Mouse (Mus musculus): ENCODE measurements at regions not wholly inside any gene's neighbourhood (a gene's known extent, or its start where the extent isn't known, plus 50 kb on each side); places are given as distances from the start of the nearest gene placed in this dataset.

DNA sequence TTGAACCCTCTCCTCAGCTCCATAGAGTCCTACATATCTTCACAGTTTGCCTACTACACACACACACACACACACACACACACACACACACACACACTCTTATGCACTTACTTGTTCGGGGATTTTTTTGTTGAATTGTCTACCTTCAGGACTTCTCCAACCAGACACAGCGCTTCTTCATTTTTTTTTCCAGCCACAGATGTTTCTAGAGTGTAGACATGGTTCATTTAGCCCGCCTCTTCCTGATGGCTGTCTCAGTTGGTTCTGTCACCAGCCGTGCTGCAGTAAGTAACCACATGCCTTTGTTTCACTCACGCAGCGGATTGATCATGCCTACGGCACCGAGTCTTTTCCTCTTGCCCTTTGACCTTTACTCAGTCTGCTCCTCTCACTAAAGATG is 282.1 kb downstream of the Bcor start:
- H3K4me2 ChIP-seq (replicated peaks): no peak overlapping the region
- H3K9ac ChIP-seq (replicated peaks): no peak overlapping the region
- no peaks in the 10 kb centered on the region for H3K9me3 ChIP-seq
- no peak overlapping the region for H3K4me3 ChIP-seq
- ATAC-seq (ENCODE audit: low FRiP score, low read depth): no peak
- no peaks in the 10 kb centered on the region for H3K36me3 ChIP-seq
- H3K27me3 ChIP-seq: peaks cover 6% of the 10 kb centered on the region
- H3K27ac ChIP-seq (replicated peaks): no peak overlapping the region
- H3K4me1 ChIP-seq: no peaks in the 10 kb centered on the region
- WGBS: 82% methylated on average over 8 of the region's 8 CpGs

DNA sequence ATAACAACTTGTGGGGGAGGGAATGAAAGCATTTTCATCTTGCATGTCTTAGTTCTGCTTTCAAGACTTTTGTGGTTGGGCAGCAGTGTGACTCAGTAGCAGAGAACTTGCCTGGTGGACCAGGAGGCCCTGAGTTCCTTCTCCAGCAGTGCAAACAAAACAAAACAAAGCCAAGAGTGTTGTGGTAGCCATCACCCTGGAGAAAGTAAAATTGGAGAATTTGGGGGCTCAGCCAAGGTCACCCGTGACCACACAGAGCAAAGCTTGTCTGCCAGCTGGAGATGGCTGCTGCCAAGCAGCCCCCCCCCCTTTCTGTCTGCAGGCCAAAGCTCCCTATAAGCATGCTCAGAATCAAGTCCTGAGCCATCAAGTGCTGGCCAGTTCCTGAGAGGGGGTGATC is 279.2 kb downstream of the Bcor start:
- no peak overlapping the region for H3K4me3 ChIP-seq
- peaks cover 27% of the 10 kb centered on the region for H3K27me3 ChIP-seq
- no peak for ATAC-seq (ENCODE audit: low FRiP score, low read depth)
- H3K4me1 ChIP-seq: no peaks in the 10 kb centered on the region
- no peaks in the 10 kb centered on the region for H3K9me3 ChIP-seq
- no peak overlapping the region for H3K9ac ChIP-seq (replicated peaks)
- 93% methylated on average over 1 of the region's 1 CpGs for WGBS
- no peaks in the 10 kb centered on the region for H3K36me3 ChIP-seq
- no peak overlapping the region for H3K27ac ChIP-seq (replicated peaks)
- H3K4me2 ChIP-seq (replicated peaks): no peak overlapping the region

DNA sequence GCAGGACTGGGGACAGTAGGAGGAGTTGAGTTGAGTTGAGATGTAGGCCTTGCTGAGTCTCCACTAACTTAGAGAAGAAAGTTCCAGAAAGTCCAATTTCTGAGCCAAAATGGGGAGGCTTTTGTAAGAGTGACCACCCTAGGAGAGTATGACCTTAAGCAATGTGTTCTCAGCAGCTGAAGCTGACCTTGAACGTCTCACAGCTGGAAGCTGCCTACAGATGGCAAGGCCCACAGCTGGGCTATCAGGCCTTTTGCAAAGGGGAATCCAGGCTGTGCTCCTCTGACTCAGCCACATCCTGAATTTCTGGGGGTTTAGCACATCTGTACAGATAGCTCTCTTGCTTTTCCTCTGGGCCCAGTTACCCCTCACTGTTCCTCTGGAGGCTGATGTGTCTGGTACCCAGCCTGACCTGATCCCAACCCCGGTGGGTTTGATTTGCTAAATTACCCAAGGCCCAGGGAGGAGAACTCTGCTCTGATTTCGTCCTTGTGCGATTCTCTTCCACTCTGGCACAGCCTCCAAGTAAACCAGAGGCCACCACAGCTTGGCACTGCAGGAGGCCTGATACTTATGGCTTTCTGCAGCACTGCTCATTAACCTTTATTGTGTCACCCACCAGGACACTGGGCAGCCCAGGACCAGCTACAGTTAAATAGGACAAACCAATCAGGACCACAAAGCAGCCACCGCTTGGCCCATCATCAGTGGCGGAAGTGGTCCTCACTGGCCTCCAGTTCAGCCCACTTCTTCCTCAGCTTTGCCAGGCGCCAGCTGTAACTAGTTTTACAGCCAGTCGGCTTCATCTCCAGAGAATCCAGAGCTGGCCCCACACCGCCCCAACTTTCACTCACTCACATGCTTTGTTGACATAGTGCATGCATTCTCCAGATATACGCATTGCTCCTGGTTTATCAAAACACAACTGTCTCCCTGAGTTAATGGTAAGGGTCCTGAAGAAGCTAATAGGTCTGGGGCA is 276.1 kb downstream of the Bcor start:
- Histone ChIP-seq H3K4me1 (no peaks in the 10 kb centered on the region), H3K4me3 (no peak overlapping the region), H3K36me3 (no peaks in the 10 kb centered on the region), H3K9me3 (no peaks in the 10 kb centered on the region), H3K27me3 (peaks cover 38% of the 10 kb centered on the region), H3K9ac (replicated peaks) (no peak overlapping the region), H3K27ac (replicated peaks) (no peak overlapping the region), H3K4me2 (replicated peaks) (no peak overlapping the region)
- 65% methylated on average over 10 of the region's 10 CpGs for WGBS
- ATAC-seq (ENCODE audit: low FRiP score, low read depth): no peak

DNA sequence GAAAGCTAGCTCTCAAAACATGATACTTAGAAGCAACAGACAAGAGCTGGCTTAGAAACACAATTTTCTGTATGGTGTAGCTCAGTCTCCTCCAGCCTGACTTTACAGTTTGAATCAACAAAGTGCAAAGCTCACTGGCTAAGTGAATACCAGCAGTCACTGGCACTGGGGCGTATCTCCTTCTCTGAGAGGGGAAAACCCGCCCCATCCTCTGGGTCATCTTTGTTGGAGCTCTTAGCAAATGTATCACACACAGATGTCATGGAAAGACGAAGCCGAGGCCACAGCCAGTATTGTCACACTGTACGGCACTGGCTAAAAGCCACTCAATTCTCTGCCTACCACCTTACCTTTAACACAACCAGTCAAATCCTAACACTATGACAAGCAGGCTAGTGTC is 267.8 kb downstream of the Bcor start:
- H3K4me1 ChIP-seq: 0 out of 2 replicates have a peak, but pooled peaks cover 8% of the 10 kb centered on the region
- no peak overlapping the region for H3K4me2 ChIP-seq (replicated peaks)
- no peak for ATAC-seq (ENCODE audit: low FRiP score, low read depth)
- peaks cover 61% of the 10 kb centered on the region for H3K27me3 ChIP-seq
- no peaks in the 10 kb centered on the region for H3K9me3 ChIP-seq
- H3K4me3 ChIP-seq: no peak overlapping the region
- no peaks in the 10 kb centered on the region for H3K36me3 ChIP-seq
- no peak overlapping the region for H3K27ac ChIP-seq (replicated peaks)
- 83% methylated on average over 5 of the region's 5 CpGs for WGBS
- H3K9ac ChIP-seq (replicated peaks): no peak overlapping the region

DNA sequence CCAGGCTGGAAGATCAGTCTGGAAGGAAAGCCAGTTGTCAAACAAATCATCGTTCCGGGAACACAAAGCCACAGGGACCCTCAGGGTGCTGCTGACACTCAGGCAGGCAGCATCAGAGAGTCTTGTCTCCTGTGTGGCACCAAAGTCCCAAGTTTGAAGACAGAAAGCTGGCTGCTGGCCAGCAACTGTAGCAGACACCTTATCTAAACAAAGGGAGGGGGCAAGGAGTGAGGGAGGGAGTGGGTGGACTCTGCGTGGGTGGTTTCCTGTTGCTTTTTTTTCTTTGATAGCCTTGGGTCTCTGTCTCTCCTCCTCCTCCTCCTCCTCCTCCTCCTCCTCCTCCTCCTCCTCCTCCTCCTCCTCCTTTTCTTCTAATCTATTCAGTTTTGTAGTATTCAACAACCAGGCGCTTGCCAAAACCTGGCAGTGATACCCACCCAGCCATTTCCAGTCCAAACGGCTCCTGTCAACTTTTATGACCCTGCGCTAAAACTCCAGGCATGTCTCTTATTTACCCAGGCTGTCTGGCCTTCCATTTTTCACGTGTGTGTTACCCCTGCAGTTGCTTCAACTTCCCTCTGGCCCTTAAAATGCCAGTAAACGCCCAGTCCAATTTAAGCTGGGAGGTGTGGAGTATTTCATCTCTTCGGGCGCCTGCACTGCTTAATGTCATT is 266.4 kb downstream of the Bcor start:
- no peak overlapping the region for H3K4me2 ChIP-seq (replicated peaks)
- 60% methylated on average over 9 of the region's 10 CpGs for WGBS
- H3K36me3 ChIP-seq: no peaks in the 10 kb centered on the region
- H3K4me1 ChIP-seq: 0 out of 2 replicates have a peak, but pooled peaks cover 8% of the 10 kb centered on the region
- H3K9ac ChIP-seq (replicated peaks): no peak overlapping the region
- no peak for ATAC-seq (ENCODE audit: low FRiP score, low read depth)
- H3K4me3 ChIP-seq: no peak overlapping the region
- H3K27me3 ChIP-seq: peaks cover 72% of the 10 kb centered on the region
- no peaks in the 10 kb centered on the region for H3K9me3 ChIP-seq
- no peak overlapping the region for H3K27ac ChIP-seq (replicated peaks)

DNA sequence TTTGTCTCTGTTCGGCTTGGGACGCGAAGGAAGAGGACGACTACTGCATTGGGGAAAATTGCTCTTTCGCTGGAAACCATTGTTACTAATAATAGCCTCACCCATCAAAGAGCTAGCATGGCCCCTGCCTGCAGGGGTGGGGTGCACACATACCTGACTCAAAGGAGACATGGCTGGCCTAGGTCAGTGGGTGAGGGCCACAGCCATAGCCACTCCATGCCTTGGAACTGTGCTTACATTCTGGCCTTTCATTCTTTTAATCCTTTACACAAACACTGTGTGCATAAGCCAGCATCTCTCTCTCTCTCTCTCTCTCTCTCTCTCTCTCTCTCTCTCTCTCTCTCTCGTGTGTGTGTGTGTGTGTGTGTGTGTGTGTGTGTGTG is 265.9 kb downstream of the Bcor start:
- WGBS: 53% methylated on average over 5 of the region's 6 CpGs
- H3K27ac ChIP-seq (replicated peaks): peak overlapping the region; percentile 20; the same call in 1 of the 2 replicates
- no peaks in the 10 kb centered on the region for H3K9me3 ChIP-seq
- no peaks in the 10 kb centered on the region for H3K36me3 ChIP-seq
- 0 out of 2 replicates have a peak, but pooled peaks cover 8% of the 10 kb centered on the region for H3K4me1 ChIP-seq
- H3K27me3 ChIP-seq: peaks cover 74% of the 10 kb centered on the region
- no peak overlapping the region for H3K4me2 ChIP-seq (replicated peaks)
- H3K4me3 ChIP-seq: no peak overlapping the region
- no peak for ATAC-seq (ENCODE audit: low FRiP score, low read depth)
- no peak overlapping the region for H3K9ac ChIP-seq (replicated peaks)

DNA sequence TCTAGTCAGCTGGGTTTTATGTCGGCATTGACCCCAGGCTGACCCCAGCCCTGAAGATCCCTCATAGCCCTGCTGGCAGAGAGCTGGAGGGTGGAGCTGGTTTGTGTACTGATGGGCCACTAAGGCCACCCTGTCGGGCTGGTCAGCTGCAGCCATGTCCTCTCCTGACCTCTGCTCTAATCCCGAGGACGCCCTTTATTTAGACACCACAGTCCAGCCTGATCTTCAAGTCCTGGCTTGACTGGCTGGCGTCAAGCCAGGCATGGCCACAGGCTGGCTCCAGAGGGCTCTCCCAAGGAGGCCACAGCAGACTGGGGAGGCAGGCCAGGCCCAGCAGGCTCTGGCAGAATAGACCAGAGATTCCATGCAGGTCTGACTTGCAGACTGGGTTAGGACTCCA is 264.8 kb downstream of the Bcor start:
- Histone ChIP-seq H3K9ac (replicated peaks) (no peak overlapping the region), H3K9me3 (no peaks in the 10 kb centered on the region), H3K27ac (replicated peaks) (no peak overlapping the region), H3K36me3 (no peaks in the 10 kb centered on the region), H3K27me3 (peaks cover 73% of the 10 kb centered on the region), H3K4me2 (replicated peaks) (no peak overlapping the region), H3K4me1 (0 out of 2 replicates have a peak, but pooled peaks cover 8% of the 10 kb centered on the region), H3K4me3 (no peak overlapping the region)
- 34% methylated on average over 5 of the region's 5 CpGs for WGBS
- ATAC-seq (ENCODE audit: low FRiP score, low read depth): no peak

DNA sequence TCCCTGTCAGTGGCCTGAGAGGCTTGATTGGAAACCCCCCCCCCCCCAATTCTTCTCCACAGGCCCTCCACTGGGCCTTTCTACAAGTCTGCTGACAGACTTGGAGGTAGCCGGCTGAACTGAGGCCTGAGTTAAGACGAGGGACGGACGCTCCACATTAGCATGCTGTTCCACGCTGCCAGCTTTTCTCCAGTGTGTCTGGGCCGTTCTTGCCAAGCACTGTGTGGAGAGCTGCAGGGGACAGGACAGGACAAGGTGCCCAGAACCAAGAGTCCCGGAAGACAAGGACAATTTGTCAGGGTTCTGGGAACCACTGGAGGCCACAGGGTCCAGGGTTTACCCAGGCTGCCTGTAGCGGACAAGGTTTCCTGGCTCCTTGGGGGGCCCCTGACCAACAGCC is 261.9 kb downstream of the Bcor start:
- peaks cover 58% of the 10 kb centered on the region for H3K27me3 ChIP-seq
- ATAC-seq (ENCODE audit: low FRiP score, low read depth): no peak
- no peaks in the 10 kb centered on the region for H3K36me3 ChIP-seq
- no peak overlapping the region for H3K27ac ChIP-seq (replicated peaks)
- H3K9ac ChIP-seq (replicated peaks): no peak overlapping the region
- 69% methylated on average over 8 of the region's 8 CpGs for WGBS
- H3K4me2 ChIP-seq (replicated peaks): no peak overlapping the region
- H3K4me3 ChIP-seq: no peak overlapping the region
- H3K9me3 ChIP-seq: no peaks in the 10 kb centered on the region
- 0 out of 2 replicates have a peak, but pooled peaks cover 8% of the 10 kb centered on the region for H3K4me1 ChIP-seq

DNA sequence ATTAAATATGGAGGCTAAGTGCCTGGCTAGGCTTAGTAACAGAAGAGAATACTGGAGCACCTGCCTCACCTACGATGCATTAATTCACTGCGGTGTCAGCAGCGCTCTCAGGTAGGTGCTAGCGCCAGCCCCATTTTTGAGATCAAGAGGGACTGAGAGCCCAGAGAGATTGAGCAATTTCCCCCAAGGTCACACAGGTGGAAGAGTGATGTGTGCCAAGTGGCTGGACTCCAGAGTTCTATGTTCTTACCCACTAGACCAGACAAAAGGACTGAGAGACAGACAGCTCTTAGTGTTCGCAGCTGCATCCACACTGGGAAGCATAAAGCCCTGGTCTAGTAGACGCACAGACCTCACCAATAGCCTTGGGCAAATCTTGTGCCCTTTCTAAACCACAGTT is 261.1 kb downstream of the Bcor start:
- Histone ChIP-seq H3K36me3 (no peaks in the 10 kb centered on the region), H3K27ac (replicated peaks) (no peak overlapping the region), H3K4me3 (no peak overlapping the region), H3K4me2 (replicated peaks) (no peak overlapping the region), H3K27me3 (peaks cover 58% of the 10 kb centered on the region), H3K9ac (replicated peaks) (no peak overlapping the region), H3K9me3 (no peaks in the 10 kb centered on the region), H3K4me1 (0 out of 2 replicates have a peak, but pooled peaks cover 1% of the 10 kb centered on the region)
- 90% methylated on average over 6 of the region's 6 CpGs for WGBS
- ATAC-seq (ENCODE audit: low FRiP score, low read depth): no peak

DNA sequence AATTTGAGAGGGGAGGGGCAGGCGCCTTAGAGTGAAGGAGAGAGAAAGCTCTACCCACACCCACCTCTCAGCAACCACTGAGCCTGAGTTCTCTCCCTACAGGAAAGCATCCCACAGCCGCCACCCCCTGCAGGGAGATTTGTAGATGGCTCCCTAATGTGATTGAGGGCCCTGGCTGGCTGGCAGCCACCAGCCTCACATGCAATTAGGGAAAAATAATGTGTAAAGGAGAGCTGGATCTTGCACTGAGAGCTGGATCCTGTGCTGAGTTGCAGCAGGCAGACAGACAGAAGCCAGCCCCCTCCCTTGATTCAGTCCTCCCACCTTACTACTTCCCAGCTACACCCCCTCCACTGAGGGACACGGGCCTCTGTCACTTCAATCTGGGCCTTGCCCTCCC is 260.2 kb downstream of the Bcor start:
- H3K9ac ChIP-seq (replicated peaks): no peak overlapping the region
- WGBS: 63% methylated on average over 3 of the region's 3 CpGs
- H3K4me1 ChIP-seq: no peaks in the 10 kb centered on the region
- H3K4me3 ChIP-seq: no peak overlapping the region
- H3K4me2 ChIP-seq (replicated peaks): no peak overlapping the region
- no peak for ATAC-seq (ENCODE audit: low FRiP score, low read depth)
- H3K27ac ChIP-seq (replicated peaks): no peak overlapping the region
- no peaks in the 10 kb centered on the region for H3K9me3 ChIP-seq
- H3K27me3 ChIP-seq: peaks cover 64% of the 10 kb centered on the region
- no peaks in the 10 kb centered on the region for H3K36me3 ChIP-seq

DNA sequence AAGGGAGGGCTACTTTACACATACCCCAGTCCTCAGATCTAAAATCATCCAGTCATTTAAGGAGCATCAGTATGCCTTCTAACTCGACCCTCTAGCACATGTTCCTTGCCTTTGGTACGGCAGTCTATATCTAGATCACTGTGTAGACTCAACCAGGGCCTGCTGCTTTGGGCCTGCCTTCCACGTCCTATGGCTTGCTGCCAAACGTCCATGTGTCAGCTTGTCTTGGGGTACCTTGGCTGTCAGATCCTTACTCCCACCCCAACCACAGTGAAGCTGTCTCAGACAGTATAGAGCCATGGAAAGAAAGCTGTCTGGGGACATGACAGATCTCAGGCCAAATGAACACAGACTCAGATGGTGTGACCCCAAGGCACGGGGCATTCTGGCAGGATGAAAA is 258.4 kb downstream of the Bcor start:
- Histone ChIP-seq H3K36me3 (no peaks in the 10 kb centered on the region), H3K4me3 (no peak overlapping the region), H3K9ac (replicated peaks) (no peak overlapping the region), H3K27ac (replicated peaks) (no peak overlapping the region), H3K4me1 (no peaks in the 10 kb centered on the region), H3K4me2 (replicated peaks) (no peak overlapping the region), H3K27me3 (peaks cover 48% of the 10 kb centered on the region), H3K9me3 (no peaks in the 10 kb centered on the region)
- ATAC-seq (ENCODE audit: low FRiP score, low read depth): no peak
- 76% methylated on average over 5 of the region's 5 CpGs for WGBS

DNA sequence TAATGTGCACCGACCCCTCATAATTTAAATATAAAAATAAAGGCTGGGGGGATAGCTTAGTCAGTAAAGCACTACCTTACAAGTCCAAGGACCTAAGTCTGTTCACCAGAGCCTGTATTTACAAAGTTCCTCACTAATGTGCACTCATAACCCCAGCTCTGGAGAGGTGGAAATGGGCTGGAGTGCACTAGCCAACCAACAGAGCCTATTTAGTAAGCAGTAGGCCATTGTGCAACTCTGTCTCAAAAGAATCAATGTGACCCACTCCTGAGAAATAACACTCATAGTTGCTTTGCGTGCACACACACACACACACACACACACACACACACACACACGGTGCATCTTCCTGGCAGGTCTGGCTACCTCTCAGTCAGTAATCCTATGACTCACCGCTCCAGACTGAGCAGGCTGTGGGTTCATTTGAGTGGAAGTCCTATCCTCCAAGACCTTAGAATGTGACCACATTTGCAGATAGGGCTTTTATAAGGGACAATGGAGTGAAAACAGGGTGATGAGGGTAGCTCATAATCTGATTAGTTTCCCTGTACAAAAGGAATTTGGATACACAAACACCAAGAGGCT is 256.9 kb downstream of the Bcor start:
- 79% methylated on average over 3 of the region's 4 CpGs for WGBS
- H3K9ac ChIP-seq (replicated peaks): no peak overlapping the region
- no peaks in the 10 kb centered on the region for H3K4me1 ChIP-seq
- no peaks in the 10 kb centered on the region for H3K36me3 ChIP-seq
- no peak for ATAC-seq (ENCODE audit: low FRiP score, low read depth)
- peaks cover 42% of the 10 kb centered on the region for H3K27me3 ChIP-seq
- H3K4me3 ChIP-seq: no peak overlapping the region
- no peak overlapping the region for H3K27ac ChIP-seq (replicated peaks)
- H3K9me3 ChIP-seq: no peaks in the 10 kb centered on the region
- H3K4me2 ChIP-seq (replicated peaks): no peak overlapping the region

All from midbrain, embryonic 12.5 days (tissue).